Mouse (Mus musculus): Measurements from ENCODE around the gene Rel.

DNA sequence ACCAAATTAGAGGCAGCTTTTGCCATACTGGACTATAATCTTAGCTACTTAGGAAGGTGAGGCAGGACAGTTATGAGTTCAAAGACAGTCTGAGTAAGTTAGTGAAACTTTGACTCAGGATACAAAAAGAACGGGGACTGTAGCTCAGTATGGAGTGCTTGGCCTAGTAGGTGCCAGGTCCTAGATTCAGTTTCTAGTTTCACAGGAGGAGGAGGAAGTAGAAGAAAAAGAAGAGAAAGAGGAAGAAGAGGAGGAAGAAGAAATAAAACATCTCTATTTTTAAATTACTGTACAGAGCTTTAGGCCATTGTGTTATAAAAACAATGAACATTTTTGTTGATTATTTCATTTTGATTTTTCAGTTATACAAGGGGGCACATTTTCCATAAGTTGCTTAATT lies 82.7 kb downstream of the Rel start:
- TF ChIP-seq POLR2A (IDR thresholded peaks at IDR 0.05; ENCODE audit: extremely low read depth, insufficient read depth, low read length) (no peak), CTCF (IDR thresholded peaks at IDR 0.05; ENCODE audit: low read depth, low read length) (no peak)

All from liver, adult 2 months (tissue).